Mouse (Mus musculus) testis, adult 2 months (tissue): ENCODE results near the gene Sod1.

Experiments used
- CTCF ChIP-seq: fragments of 200-500 bp; IDR thresholded peaks from 2 replicates; pipeline ENCODE4 v1.5.1; 2012; ENCODE audit warnings: low read depth, mild to moderate bottlenecking, inconsistent platforms, low read length, moderate library complexity; ENCODE audit not compliant: control insufficient read depth, insufficient read depth, insufficient replicate concordance
- POLR2A ChIP-seq: fragments of 200-500 bp; IDR thresholded peaks from 2 replicates; pipeline ENCODE4 v1.6.1; 2012; ENCODE audit warnings: low read depth, mild to moderate bottlenecking, inconsistent platforms, low read length, moderate library complexity; ENCODE audit not compliant: control insufficient read depth

- no peak for TF ChIP-seq POLR2A
- no peak for TF ChIP-seq CTCF
Measured at GRCm38 (mm10) chr16:90171416-90171815, 49.1 kb upstream of the Sod1 start.
